Mouse (Mus musculus): ENCODE measurements around the gene Slc29a3. TPM values are rescaled to one million over a fixed set of nuclear protein-coding genes. Genes with fewer than 3 reads are reported as not detected.

The Slc29a3 gene
- polyA plus RNA-seq, 1 experiment from 2014 or later, result 3.9 TPM

DNA sequence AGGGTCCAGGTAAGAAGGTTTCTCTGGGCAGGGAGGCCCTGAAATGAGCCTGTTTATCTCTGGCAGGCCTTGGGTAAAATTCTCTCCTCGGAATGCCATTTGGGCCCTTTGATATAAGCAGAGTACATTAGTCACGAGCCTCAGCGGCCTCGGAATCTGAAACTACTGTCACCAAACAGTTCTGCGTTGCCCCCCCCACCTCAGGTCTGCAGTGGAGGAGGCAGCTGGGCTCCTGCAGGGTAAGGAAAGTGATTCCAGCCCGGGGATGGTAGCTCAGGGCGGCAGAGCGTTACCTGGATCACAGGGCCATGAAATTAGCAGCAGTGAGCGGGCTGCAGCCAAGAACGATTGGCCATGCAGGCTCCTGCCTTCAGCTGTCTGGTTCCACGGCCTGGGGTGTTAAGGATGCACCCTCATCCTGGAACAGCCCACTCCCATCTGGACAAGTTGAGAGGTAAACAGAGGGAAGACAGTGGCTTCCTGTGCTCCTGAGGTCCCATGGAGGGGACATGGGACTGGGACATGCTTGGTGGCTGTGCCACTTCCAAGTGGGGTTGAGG is 15.3 kb downstream of the Slc29a3 start:
- Histone ChIP-seq H3K9ac (replicated peaks) (no peak overlapping the region), H3K27me3 (ENCODE audit: insufficient read depth, low read length) (no peaks in the 10 kb centered on the region), H3K4me1 (ENCODE audit: insufficient read depth) (peaks cover 12% of the 10 kb centered on the region), H3K4me2 (ENCODE audit: low read depth, low read length) (no peak overlapping the region), H3K27ac (ENCODE audit: low read depth) (no peak overlapping the region), H3K36me3 (replicated peaks; ENCODE audit: insufficient read depth, low read length) (no peaks in the 10 kb centered on the region), H3K9me3 (ENCODE audit: low read length) (no peaks in the 10 kb centered on the region), H3K4me3 (ENCODE audit: low read depth, low read length) (no peak overlapping the region)
- TF ChIP-seq EP300 (IDR thresholded peaks at IDR 0.05; ENCODE audit: low read depth) (no peak), CTCF (IDR thresholded peaks at IDR 0.05; ENCODE audit: low read depth) (no peak)
- no peak for ATAC-seq
- 87% methylated on average over 11 of the region's 11 CpGs for whole genome bisulfite sequencing (ENCODE audit: insufficient replicate concordance)
- DNase-seq, result no peak

DNA sequence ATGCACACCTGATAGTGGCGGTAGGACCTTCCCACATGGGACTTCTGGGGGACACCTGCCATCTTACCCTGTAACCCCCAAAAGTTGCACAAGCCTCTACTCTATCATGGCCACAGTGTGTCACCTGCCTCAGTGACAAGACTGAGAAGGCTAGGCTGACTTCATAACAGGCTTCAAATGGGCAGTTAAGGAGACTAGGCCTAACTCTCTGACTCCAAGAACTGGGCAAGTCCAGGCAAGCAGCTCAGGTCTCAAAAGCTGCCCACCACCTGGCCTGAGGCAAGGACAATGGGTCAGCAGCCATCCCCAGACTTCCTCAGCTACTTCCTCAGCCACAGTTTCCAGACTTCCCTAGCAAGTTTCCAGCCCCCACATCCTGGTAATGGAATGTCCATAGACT is 16.9 kb downstream of the Slc29a3 start:
- H3K4me3 ChIP-seq (ENCODE audit: low read depth, low read length), result no peak overlapping the region
- H3K4me2 ChIP-seq (ENCODE audit: low read depth, low read length), result no peak overlapping the region
- 88% methylated on average over 1 of the region's 1 CpGs for WGBS (ENCODE audit: insufficient replicate concordance)
- DNase-seq (no peak), ATAC-seq (no peak)
- no peak overlapping the region for H3K27ac ChIP-seq (ENCODE audit: low read depth)
- H3K36me3 ChIP-seq (replicated peaks; ENCODE audit: insufficient read depth, low read length), result no peaks in the 10 kb centered on the region
- H3K9me3 ChIP-seq (ENCODE audit: low read length), result no peaks in the 10 kb centered on the region
- H3K27me3 ChIP-seq (ENCODE audit: insufficient read depth, low read length), result no peaks in the 10 kb centered on the region
- no peak for TF ChIP-seq EP300 (IDR thresholded peaks at IDR 0.05; ENCODE audit: low read depth)
- no peak for TF ChIP-seq CTCF (IDR thresholded peaks at IDR 0.05; ENCODE audit: low read depth)
- H3K4me1 ChIP-seq (ENCODE audit: insufficient read depth), result peaks cover 12% of the 10 kb centered on the region
- no peak overlapping the region for H3K9ac ChIP-seq (replicated peaks)

DNA sequence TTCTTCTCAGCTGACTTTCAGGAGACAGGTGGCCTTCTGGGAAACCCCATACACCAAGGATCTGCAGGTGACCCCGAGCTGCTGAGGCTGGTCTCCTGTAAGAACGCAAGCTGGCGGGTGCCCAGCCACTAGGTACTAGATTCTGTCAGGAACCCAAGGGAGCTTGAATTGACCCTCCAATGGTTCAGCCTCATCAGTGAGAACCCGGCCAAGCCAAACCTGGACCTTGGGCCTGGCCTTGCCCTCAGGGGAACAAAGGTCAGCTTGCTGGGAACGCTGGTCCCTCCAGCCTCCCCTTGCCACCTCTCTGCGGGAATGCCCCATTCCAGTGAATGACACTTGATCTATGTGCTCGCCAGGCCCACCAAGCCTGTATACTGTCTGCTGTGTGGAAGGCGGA is 19.1 kb downstream of the Slc29a3 start:
- Histone ChIP-seq H3K4me3 (ENCODE audit: low read depth, low read length) (no peak overlapping the region), H3K36me3 (replicated peaks; ENCODE audit: insufficient read depth, low read length) (no peaks in the 10 kb centered on the region), H3K27ac (ENCODE audit: low read depth) (no peak overlapping the region), H3K4me1 (ENCODE audit: insufficient read depth) (peaks cover 5% of the 10 kb centered on the region; the same call in 1 of the 2 replicates), H3K9ac (replicated peaks) (no peak overlapping the region), H3K27me3 (ENCODE audit: insufficient read depth, low read length) (no peaks in the 10 kb centered on the region), H3K9me3 (ENCODE audit: low read length) (no peaks in the 10 kb centered on the region), H3K4me2 (ENCODE audit: low read depth, low read length) (no peak overlapping the region)
- no peak for TF ChIP-seq CTCF (IDR thresholded peaks at IDR 0.05; ENCODE audit: low read depth)
- no peak for TF ChIP-seq EP300 (IDR thresholded peaks at IDR 0.05; ENCODE audit: low read depth)
- DNase-seq, result no peak
- 0 out of 2 replicates have a peak, but pooled peaks have one; percentile 25 for ATAC-seq
- WGBS (ENCODE audit: insufficient replicate concordance), result 76% methylated on average over 8 of the region's 8 CpGs

DNA sequence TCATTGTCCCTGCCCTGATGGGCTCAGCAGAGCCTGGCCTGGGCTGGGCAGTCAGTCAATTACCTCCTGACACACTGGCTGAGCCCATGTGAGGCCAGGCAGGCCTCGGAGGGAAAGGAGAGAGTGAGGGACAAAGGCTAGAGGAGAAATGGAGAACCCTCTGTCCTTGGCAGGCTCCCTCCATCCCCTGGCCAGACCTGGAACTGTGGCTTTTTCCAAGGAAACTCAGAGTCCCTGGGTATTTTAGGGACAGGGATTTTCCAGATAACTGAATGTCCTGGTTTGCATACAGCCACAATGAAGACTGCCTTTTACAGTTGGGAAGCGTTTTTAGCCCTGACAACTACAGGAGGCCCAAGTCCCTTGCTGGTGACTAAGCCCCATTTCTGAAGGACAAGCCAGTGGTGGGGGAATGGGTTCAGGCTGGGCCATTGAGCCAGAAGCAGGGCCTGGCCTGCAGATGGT is 20.2 kb downstream of the Slc29a3 start:
- Histone ChIP-seq H3K9ac (replicated peaks) (no peak overlapping the region), H3K9me3 (ENCODE audit: low read length) (no peaks in the 10 kb centered on the region), H3K4me3 (ENCODE audit: low read depth, low read length) (no peak overlapping the region), H3K27me3 (ENCODE audit: insufficient read depth, low read length) (no peaks in the 10 kb centered on the region), H3K36me3 (replicated peaks; ENCODE audit: insufficient read depth, low read length) (no peaks in the 10 kb centered on the region), H3K4me1 (ENCODE audit: insufficient read depth) (peaks cover 5% of the 10 kb centered on the region; the same call in 1 of the 2 replicates), H3K27ac (ENCODE audit: low read depth) (no peak overlapping the region), H3K4me2 (ENCODE audit: low read depth, low read length) (no peak overlapping the region)
- WGBS (ENCODE audit: insufficient replicate concordance), result 62% methylated on average over 2 of the region's 2 CpGs
- TF ChIP-seq CTCF (IDR thresholded peaks at IDR 0.05; ENCODE audit: low read depth) (no peak), EP300 (IDR thresholded peaks at IDR 0.05; ENCODE audit: low read depth) (no peak)
- no peak for DNase-seq
- no peak for ATAC-seq

DNA sequence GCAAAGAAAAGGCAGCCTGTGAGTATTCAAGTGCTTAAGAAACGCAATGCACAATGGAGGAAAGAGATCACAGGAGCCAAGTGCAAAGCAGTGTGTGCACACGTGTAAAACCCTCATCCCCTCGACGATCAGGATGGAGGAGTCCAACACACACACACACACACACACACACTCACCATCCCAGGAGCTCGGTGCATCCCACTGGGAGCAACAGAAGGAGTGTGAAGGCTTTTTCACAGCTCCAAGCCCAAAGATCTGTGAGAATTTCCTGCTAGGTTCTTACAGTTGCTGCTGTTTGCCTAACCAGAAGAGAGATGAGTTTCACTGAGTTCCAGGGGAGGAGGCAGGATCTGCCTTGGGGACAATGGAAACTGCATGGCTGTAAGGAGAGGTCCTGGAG is 20.9 kb downstream of the Slc29a3 start:
- H3K27ac ChIP-seq (ENCODE audit: low read depth), result no peak overlapping the region
- no peaks in the 10 kb centered on the region for H3K36me3 ChIP-seq (replicated peaks; ENCODE audit: insufficient read depth, low read length)
- H3K4me2 ChIP-seq (ENCODE audit: low read depth, low read length), result no peak overlapping the region
- 60% methylated on average over 5 of the region's 5 CpGs for WGBS (ENCODE audit: insufficient replicate concordance)
- H3K9ac ChIP-seq (replicated peaks), result no peak overlapping the region
- TF ChIP-seq EP300 (IDR thresholded peaks at IDR 0.05; ENCODE audit: low read depth) (no peak), CTCF (IDR thresholded peaks at IDR 0.05; ENCODE audit: low read depth) (no peak)
- DNase-seq (no peak), ATAC-seq (no peak)
- no peak overlapping the region for H3K4me3 ChIP-seq (ENCODE audit: low read depth, low read length)
- H3K4me1 ChIP-seq (ENCODE audit: insufficient read depth), result peaks cover 5% of the 10 kb centered on the region; the same call in 1 of the 2 replicates
- H3K9me3 ChIP-seq (ENCODE audit: low read length), result no peaks in the 10 kb centered on the region
- H3K27me3 ChIP-seq (ENCODE audit: insufficient read depth, low read length), result no peaks in the 10 kb centered on the region

DNA sequence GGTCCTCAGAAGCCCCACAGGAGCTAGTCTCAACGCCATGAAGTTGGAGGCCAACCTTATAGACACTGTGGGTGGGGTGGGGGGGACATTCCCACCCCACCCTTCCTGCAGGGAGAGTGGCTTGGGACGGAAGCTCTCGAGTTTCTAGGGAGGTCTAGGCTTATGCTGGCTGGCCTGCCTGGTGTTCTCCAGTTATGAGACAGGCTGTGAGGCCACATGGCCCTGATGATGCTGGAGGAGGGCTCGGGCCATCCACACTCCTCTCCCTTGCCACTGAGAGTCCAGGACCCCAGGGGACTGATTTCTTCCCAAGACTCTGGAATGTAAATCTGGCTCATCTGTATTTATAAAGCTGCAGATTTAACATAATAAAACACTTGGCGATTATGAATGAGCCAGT is 25.3 kb downstream of the Slc29a3 start:
- Histone ChIP-seq H3K27ac (ENCODE audit: low read depth) (no peak overlapping the region), H3K4me1 (ENCODE audit: insufficient read depth) (no peaks in the 10 kb centered on the region), H3K9ac (replicated peaks) (no peak overlapping the region), H3K9me3 (ENCODE audit: low read length) (no peaks in the 10 kb centered on the region), H3K4me2 (ENCODE audit: low read depth, low read length) (no peak overlapping the region), H3K4me3 (ENCODE audit: low read depth, low read length) (no peak overlapping the region), H3K27me3 (ENCODE audit: insufficient read depth, low read length) (no peaks in the 10 kb centered on the region), H3K36me3 (replicated peaks; ENCODE audit: insufficient read depth, low read length) (no peaks in the 10 kb centered on the region)
- DNase-seq (no peak), ATAC-seq (no peak)
- no peak for TF ChIP-seq CTCF (IDR thresholded peaks at IDR 0.05; ENCODE audit: low read depth)
- no peak for TF ChIP-seq EP300 (IDR thresholded peaks at IDR 0.05; ENCODE audit: low read depth)
- WGBS (ENCODE audit: insufficient replicate concordance), result 51% methylated on average over 5 of the region's 5 CpGs

Measured in liver, postnatal 0 days (tissue).